Mouse (Mus musculus): ENCODE data around the gene Dtx3.
A peak's percentile ranks its signal among the peaks of the same experiment; 100 is the strongest.
"Not testable (repeated sequence)": the region's sequence is repeated elsewhere in the genome, so short reads cannot be mapped to it uniquely, and the experiment has no call there.

Gene Dtx3

GRCm38 (mm10) chr10:127165654-127166403 lies 29.7 kb downstream of the Dtx3 start:
- peak; percentile 51 for DNase-seq (ENCODE audit: low spot score in 2 of 2)

DNA sequence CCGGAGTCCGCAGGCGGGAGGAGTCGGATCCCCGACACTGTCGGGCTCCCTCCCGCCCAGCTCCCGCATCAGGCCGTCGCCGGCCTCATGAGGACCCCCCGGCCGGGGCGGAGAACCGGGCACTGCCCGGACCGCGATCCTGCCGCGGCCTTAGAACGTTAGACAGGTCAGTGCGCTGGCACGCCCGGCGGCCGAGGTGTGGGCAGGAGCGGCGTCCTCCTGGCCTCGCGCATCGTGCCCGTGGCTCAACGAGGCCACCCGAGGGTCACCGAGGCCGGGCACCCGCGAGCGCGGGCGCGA lies 30.2 kb downstream of the Dtx3 start:
- no peak for DNase-seq (ENCODE audit: low spot score in 2 of 2)

DNA sequence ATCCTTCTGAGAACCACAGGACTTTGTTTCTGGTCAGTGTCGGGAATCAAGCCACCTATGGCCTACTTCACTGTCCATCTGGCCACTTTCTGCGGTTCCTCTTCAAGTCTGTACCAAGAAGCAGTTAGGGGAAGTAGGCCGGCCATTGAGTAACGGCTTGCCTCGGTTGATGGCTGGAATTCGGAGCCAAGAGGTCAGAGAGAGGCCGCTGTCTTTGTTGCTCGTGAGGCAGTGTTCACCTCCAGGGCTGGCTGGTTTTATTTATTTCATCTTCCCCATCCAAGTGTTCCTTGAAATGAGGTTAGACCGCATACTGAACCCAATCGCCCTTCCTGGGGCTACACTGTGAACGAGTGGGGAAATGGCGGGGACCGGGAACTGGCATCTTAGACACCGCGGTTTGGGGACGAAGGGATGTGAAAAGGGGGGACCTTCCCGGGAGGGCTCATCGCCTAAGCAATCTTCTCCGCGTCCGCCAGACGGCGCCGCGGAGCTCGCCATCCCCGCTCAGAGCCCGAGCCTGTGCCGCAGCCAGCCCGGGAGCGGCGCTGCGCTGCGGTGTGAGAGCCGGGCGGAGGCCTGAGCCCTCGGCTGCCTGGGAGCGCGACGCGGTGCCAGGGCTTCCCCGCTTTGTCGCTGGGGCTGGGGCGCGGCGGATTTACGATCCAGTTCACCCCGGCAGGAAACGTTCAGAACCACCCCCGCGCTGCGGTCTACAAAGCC lies 30.7 kb downstream of the Dtx3 start, which contains the start of gene B4galnt1:
TSS of gene B4galnt1 (plus strand) at position 595 of the 723 bp plus-strand sequence.
- DNase-seq (ENCODE audit: low spot score in 2 of 2) = peak; percentile 64 to 74

- no peak for DNase-seq (ENCODE audit: low spot score in 2 of 2)
Measured at GRCm38 (mm10) chr10:127164190-127164589, 31.3 kb downstream of the Dtx3 start.

DNA sequence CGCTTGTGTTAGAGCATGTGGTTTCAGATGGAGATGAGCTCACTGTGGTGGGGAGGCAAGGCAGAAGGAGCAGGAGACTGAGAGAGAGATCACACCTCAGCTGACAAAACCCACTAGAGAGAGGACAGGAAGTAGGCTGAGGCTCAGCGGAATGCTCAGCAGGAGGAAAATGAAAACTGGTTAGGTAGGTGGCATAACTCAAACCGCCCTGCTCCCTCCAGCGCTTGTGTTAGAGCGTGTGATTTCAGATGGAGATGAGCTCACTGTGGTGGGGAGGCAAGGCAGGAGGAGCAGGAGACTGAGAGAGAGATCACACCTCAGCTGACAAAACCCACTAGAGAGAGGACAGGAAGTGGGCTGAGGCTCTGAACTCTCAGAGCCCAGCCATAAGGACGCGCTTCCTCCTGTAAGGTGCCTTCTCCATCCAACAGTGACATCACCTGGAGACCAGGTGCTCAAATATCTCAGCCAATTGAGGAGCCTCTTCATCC lies 32.7 kb downstream of the Dtx3 start:
- peak in 1 of 2 experiments; percentile 7 for DNase-seq (ENCODE audit: low spot score in 2 of 2)

DNA sequence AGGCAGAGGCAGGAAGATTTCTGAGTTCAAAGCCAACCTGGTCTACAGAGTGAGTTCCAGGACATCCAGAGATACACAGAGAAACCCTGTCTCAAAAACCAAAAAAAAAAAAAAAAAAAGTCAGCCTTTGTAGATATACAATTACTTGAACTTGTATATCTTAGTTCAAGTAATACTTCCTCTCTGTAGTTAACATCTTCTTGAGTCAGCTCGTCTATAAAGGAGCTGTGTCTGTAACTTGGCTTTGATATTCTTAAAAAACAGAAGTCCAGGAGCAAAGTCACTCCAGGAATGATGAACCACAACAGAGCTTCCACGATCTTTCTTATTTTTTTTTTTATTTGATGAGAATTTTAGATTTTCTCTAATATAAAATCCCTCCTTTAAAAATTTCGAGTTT lies 34.8 kb downstream of the Dtx3 start:
- DNase-seq (ENCODE audit: low spot score in 2 of 2) = no peak

DNA sequence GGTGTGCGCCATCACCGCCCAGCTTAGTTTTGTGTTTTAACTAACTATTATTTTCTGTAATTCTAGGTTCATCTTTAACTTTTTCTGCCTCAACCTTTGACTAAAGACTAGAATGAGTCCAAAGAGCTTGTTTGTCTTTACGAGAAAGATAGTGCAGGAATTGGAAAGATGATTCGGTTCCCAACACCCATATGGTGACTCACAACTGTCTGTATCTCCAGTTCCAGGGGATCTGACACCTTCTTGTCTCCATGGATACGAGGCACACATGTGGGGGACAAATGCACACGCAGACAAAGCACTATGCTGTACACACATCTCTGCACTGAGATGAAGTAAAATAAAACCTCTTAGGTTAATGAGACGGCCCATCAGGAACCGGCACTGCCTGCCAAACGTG lies 35.4 kb downstream of the Dtx3 start:
- no peak for DNase-seq (ENCODE audit: low spot score in 2 of 2)

DNA sequence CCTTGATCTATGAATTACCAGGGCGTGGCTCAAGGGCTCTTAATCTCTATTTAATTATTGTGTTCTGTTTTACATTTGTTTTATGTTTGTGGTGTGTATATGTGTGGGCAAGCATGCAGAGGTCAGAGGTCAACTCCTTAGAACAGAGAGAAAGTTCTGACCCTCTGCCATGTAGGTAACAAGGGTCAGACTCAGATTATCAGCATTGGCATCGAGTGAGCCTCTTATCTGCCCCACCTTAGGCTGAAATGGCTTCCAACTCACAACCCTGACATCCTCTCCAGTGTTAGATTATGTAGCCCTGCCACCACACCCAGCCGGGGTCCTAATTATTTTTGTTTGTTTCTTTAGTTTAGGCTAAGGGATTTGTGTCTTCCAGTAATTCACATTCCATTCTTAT lies 37.1 kb downstream of the Dtx3 start:
- no peak for DNase-seq (ENCODE audit: low spot score in 2 of 2)

DNA sequence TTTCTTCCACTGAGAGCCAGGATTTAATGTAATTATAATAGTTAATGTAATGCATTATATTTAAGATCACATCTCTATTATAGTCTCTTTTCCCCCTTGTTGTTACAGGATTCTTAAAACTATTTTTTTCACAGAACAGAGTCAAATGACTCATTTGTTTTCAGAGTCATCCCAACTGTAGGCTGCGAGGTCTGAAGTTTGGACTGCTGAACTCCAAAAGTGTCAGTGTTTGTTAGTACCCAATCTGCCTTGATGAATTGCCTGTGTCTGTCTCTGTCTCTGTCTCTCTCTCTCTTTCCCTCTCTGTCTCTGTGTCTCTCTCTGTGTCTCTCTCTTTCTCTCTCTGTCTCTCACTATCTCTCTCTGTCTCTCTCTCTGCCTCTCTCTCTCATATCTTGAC lies 39.0 kb downstream of the Dtx3 start:
- DNase-seq (ENCODE audit: low spot score in 2 of 2) = no peak

- DNase-seq (ENCODE audit: low spot score in 2 of 2) = no peak
Measured at GRCm38 (mm10) chr10:127156089-127156488, 39.4 kb downstream of the Dtx3 start.

- DNase-seq (ENCODE audit: low spot score in 2 of 2) = no peak
Measured at GRCm38 (mm10) chr10:127154652-127155051, 40.9 kb downstream of the Dtx3 start.

DNA sequence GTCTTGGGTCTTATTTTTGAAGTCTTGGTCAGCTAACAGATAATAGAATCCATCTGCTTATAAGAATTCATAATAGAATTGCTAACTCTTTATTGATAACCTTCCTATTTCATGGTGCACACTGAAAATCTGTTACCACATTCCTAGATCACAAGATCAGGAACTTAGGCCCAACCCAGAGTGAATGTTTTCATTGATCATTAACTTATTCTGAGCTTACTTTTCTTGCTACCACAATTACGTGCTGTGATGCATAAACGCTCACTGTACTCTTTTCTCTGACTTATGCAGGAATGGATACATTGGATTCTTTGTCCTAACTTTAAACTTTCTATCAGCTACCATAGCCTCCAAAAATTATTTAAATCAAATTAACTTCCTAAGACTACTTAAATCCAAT lies 41.3 kb downstream of the Dtx3 start:
- no peak for DNase-seq (ENCODE audit: low spot score in 2 of 2)

DNA sequence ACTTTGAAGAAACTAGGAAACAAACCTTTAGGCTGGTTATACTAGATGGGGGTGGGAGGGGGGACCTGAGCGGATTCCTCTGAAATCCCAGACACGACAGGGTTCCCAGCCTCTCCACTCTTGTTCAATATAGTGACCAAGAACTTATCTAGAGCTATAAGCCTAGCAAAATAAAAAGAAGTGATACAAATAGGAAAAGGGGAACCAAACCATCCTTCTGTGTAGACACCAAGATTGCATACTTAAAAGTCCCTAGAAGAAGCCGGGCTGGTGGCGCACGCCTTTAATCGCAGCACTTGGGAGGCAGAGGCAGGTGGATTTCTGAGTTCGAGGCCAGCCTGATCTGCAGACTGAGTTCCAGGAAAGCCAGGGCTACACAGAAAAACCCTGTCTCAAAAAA lies 42.2 kb downstream of the Dtx3 start:
- DNase-seq (ENCODE audit: low spot score in 2 of 2) = no peak

GRCm38 (mm10) chr10:127152556-127152955 lies 43.0 kb downstream of the Dtx3 start:
- DNase-seq (ENCODE audit: low spot score in 2 of 2) = not testable (repeated sequence)

GRCm38 (mm10) chr10:127151233-127151632 lies 44.3 kb downstream of the Dtx3 start:
- not testable (repeated sequence) for DNase-seq (ENCODE audit: low spot score in 2 of 2)

- no peak for DNase-seq (ENCODE audit: low spot score in 2 of 2)
Measured at GRCm38 (mm10) chr10:127150471-127150872, 45.1 kb downstream of the Dtx3 start.

DNA sequence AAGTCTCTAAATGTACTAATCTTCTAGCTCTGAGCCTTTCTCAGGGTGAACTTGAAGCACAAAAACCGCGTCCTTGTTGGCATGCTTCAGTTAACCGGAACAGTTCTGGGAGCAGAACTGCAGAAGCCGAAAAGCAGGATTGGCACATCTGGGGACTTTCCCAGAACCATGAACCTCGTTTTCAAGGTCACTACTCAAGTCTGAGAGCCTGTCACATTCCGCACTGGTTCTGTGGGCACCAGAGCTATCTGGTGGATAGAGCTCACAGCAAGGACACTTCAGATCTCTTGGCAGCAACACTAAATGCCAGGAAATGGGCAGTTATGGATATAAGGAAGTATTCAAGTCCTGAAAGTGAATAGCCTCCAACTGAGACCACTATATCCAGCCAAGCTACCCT lies 48.4 kb downstream of the Dtx3 start:
- no peak for DNase-seq (ENCODE audit: low spot score in 2 of 2)

DNA sequence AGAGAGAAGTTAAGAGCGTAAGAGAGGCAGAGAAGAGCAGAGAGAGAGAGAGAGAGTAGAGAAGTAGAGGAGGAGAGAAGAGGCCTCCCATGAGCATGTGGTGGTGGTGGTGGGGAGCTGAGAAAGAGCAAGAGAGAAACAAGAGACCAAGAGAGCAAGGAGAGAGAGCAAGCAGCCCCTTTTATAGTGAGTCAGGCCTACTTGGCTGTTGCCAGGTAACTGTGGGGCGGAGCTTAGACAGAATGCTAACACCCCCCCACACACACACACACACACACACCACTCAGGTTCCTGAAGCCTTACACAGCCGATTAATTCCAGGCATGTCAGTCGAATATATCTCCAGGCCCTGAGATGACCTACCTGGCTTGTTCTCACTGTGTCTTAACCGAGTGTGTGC lies 50.2 kb downstream of the Dtx3 start:
- DNase-seq (ENCODE audit: low spot score in 2 of 2) = no peak

- no peak for DNase-seq (ENCODE audit: low spot score in 2 of 2)
Measured at GRCm38 (mm10) chr10:127144536-127144935, 51.0 kb downstream of the Dtx3 start.

GRCm38 (mm10) chr10:127143228-127143627 lies 52.3 kb downstream of the Dtx3 start:
- DNase-seq (ENCODE audit: low spot score in 2 of 2) = no peak

DNA sequence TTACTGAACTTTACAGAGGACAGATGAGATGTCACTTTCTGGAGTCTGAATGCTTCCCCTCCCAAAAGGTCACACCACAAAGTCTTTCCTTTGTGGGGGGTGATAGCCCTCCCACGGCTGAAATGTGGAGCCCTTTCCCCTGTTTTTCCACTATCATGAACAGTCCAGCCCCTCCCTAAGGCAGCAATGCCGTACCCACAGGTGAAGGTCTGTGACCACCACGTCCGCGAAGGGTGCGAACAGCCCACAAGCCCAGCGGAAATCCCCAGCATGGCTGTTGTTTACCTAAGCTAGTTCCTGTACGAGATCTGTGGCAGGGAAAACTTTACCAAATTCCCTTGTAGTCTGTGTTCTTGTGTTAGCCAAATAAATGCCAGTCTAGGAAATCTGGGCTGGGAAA lies 54.0 kb downstream of the Dtx3 start:
- DNase-seq (ENCODE audit: low spot score in 2 of 2) = no peak

- DNase-seq (ENCODE audit: low spot score in 2 of 2) = no peak
Measured at GRCm38 (mm10) chr10:127140971-127141370, 54.6 kb downstream of the Dtx3 start.
